In the genomic region with DNA sequence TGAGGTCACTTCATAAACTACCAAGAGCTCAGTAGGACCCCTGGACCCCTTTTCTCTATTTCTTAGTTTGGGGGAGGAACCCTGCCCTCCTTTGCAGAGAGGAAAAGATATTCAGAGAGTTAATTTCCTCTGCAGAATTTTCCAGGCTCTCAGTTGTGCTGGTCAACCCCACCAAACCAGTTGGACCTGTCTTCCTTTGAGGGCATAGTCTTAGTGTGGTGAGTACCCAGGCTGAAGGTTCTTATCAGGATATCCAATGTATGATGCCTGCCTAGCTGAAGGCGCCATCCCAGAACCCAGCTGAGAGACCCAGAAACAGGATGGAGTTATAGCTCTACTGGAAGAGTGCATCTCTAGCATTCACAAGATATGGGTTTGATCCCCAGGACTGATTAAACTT, we compare ENCODE assay signal across 24 mouse cellular contexts. TPM values are rescaled to one million over a fixed set of nuclear protein-coding genes. Genes with fewer than 3 reads are reported as not detected.
"Had no signal": no experiment of that assay in that cellular context is flagged by ENCODE, and none has a peak within 500 bp of the region (broad histone marks: within the 10 kb centered on the region; RNA-seq: fewer than 3 reads in every experiment).

No protein-coding gene starts in this region.

- H3K9ac ChIP-seq: limb, embryonic 12.5 days; limb, embryonic 15.5 days; liver, embryonic 14.5 days; liver, postnatal 0 days; midbrain, embryonic 13.5 days; neural tube, embryonic 13.5 days; stomach, embryonic 15.5 days had no signal

- DNase-seq: kidney, adult 18-20 months; kidney, adult 9 months; kidney, postnatal 14 days; kidney, postnatal 4 days; left cerebral cortex, postnatal 4 days; liver, postnatal 0 days; retina, postnatal 1 day; right cerebral cortex, postnatal 25 days; spleen, adult 18-20 months; thymus, adult 18-20 months; thymus, postnatal 36 days had no signal

- H3K27me3 ChIP-seq: limb, embryonic 15.5 days; midbrain, embryonic 13.5 days; neural tube, embryonic 13.5 days; stomach, embryonic 15.5 days had no signal

- H3K4me2 ChIP-seq: limb, embryonic 12.5 days; limb, embryonic 15.5 days; liver, embryonic 11.5 days; midbrain, embryonic 13.5 days; neural tube, embryonic 13.5 days; stomach, embryonic 15.5 days had no signal

- H3K4me3 ChIP-seq: limb, embryonic 12.5 days; limb, embryonic 15.5 days; megakaryocyte, embryonic 14.5 days; midbrain, embryonic 10.5 days; midbrain, embryonic 13.5 days; myocyte; neural tube, embryonic 13.5 days; stomach, embryonic 15.5 days had no signal

- H3K27ac ChIP-seq: hindbrain, postnatal 0 days; limb, embryonic 12.5 days; limb, embryonic 15.5 days; liver, embryonic 14.5 days; midbrain, embryonic 10.5 days; midbrain, embryonic 13.5 days; neural tube, embryonic 13.5 days; stomach, embryonic 15.5 days had no signal

- H3K36me3 ChIP-seq: limb, embryonic 12.5 days; limb, embryonic 15.5 days; midbrain, embryonic 10.5 days; midbrain, embryonic 13.5 days; neural tube, embryonic 13.5 days; stomach, embryonic 15.5 days had no signal

- ATAC-seq: hindbrain, postnatal 0 days; inflammation-experienced regulatory T-cells, adult 6 months; liver, postnatal 0 days; midbrain, embryonic 13.5 days; midbrain, embryonic 16.5 days had no signal

- H3K9me3 ChIP-seq: limb, embryonic 12.5 days; limb, embryonic 15.5 days; megakaryocyte, embryonic 14.5 days; midbrain, embryonic 10.5 days; midbrain, embryonic 13.5 days; neural tube, embryonic 13.5 days; stomach, embryonic 15.5 days had no signal

RNA-seq across cellular contexts. Expression of gene Crb2, which starts 24.9 kb away (rescaled TPM):
- polyA plus RNA-seq: inflammation-experienced regulatory T-cells, adult 6 months; myocyte had no signal
